In genomic region chr9:66069583-66069982, GRCm38 (mm10) we compare ENCODE assay signal across 8 mouse cellular contexts. TPM values are rescaled to one million over a fixed set of nuclear protein-coding genes. Genes with fewer than 3 reads are reported as not detected.
DNase-seq lines count a peak whose midpoint lies in the region; ATAC-seq lines count a peak whose summit lies in the region.

Snx22 (minus strand) TSS chr9:66069719.

- peak within 1 kb of the TSS; percentile 52 for H3K4me3 ChIP-seq in hindbrain, embryonic 14.5 days (replicated peaks; ENCODE audit: low read length)

- WGBS in hindbrain, embryonic 14.5 days = under 1% methylated on average over 22 of the region's 22 CpGs

- peak; percentile 86 for ATAC-seq in hindbrain, embryonic 14.5 days (ENCODE audit: low FRiP score)
- peak; percentile 98 for ATAC-seq in megakaryocyte, adult 5-6 weeks (ENCODE audit: poor library complexity, severe bottlenecking)

- no peaks in the 10 kb centered on the region for H3K9me3 ChIP-seq in hindbrain, embryonic 14.5 days (ENCODE audit: control insufficient read depth, low read length)

- H3K27ac ChIP-seq in hindbrain, embryonic 14.5 days = no peak within 1 kb of the TSS

- H3K36me3 ChIP-seq in hindbrain, embryonic 14.5 days (replicated peaks; ENCODE audit: control insufficient read depth, insufficient read depth) = peaks cover 26% of the 10 kb centered on the region

- H3K4me2 ChIP-seq in hindbrain, embryonic 14.5 days (replicated peaks) = peak within 1 kb of the TSS; percentile 88

- peak within 1 kb of the TSS; percentile 66 for H3K9ac ChIP-seq in hindbrain, embryonic 14.5 days

- peaks cover 31% of the 10 kb centered on the region for H3K27me3 ChIP-seq in hindbrain, embryonic 14.5 days (ENCODE audit: control insufficient read depth, insufficient read depth, low read length)

- peaks cover 7% of the 10 kb centered on the region for H3K4me1 ChIP-seq in hindbrain, embryonic 14.5 days (replicated peaks; ENCODE audit: control insufficient read depth, insufficient read depth, low read length)

- peak; percentile 79 for DNase-seq in WW6 (ENCODE audit: low read depth, low spot score)
- DNase-seq in cerebellum, postnatal 36 days = peak; percentile 78 to 85
- DNase-seq in frontal cortex, postnatal 36 days (ENCODE audit: low spot score in 2 of 2) = peak; percentile 57 to 61
- peak; percentile 61 for DNase-seq in hindbrain, embryonic 14.5 days (ENCODE audit: low spot score)
- DNase-seq in left cerebral cortex, adult 8-10 months (ENCODE audit: low spot score in 2 of 2) = peak; percentile 47 to 61
- peak; percentile 50 for DNase-seq in retina, postnatal 7 days (ENCODE audit: low read depth, low spot score)
- DNase-seq in urinary bladder, adult 2 months (ENCODE audit: low spot score) = peak; percentile 49

RNA-seq across cellular contexts. Expression of gene Snx22, which starts in this region (rescaled TPM):
- polyA plus RNA-seq in hindbrain, embryonic 14.5 days (2014; fragmentation: Nextera tagmentation; extraction: Ambion mirVana) = 9.0 TPM in 2 replicates
- 1 to 10 TPM; 4.3 to 6.0 (median 5.2) TPM for total RNA-seq in left cerebral cortex, adult 8-10 months (2022)
- total RNA-seq in megakaryocyte, adult 5-6 weeks (2015) = 0.21 TPM in 1 of 2 replicates, not detected in the other
- 0.37 and 0.77 TPM in 2 replicates for total RNA-seq in megakaryocyte, adult 5-6 weeks (2017)
- 0.81 and 1.6 TPM in 2 replicates for polyA plus RNA-seq in urinary bladder, adult 2 months (2012; rRNA removed)

Comparison
In these comparisons a context has a peak if more than half of its experiments do, and no peak if none do; other contexts are left out.
1. Peak in ATAC-seq in megakaryocyte, adult 5-6 weeks; RNA of the gene not detected or under 1 TPM.